Mouse (Mus musculus): ENCODE data around the gene Ssh3.

Gene Ssh3

DNA sequence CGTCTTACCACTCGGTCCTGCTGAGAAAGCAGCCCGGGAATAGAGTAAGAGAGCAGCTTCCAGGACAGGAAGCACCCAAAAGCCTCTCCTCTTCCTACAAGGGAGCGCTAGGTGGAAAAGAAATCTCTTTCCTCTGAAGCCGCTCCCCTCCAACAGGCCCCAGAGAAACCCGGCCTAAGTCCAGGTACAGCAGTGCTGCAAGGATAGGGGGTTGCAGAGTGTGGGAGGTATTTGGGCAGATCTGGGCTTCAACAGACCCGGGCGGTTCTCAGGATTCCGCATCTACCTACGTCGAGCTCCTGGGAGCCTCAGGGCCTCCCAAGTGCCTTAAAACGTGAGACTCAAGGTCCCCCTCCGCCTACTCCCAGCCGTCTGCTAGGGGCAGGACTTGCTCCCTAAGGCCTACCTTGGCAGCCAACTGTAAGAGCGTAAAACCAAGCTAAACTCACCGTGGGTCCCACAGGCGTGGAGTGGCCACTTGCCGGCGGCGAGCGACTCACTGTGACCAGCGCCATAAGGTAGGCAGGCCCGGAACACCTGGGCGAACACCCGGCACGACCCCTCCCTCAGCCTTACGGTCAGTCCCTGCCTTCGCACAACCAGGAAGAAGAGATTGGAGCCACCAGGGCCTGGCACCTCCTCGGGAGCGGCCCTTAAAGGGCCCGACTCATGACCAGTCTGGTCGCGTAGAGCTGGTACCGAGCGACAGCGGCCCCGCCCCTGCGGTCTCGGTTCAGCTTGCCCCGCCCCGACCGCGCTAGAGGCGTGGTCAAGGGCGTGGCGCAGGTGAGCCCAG lies at the start of gene Ssh3:
TSS of gene Ssh3 (minus strand) at position 615 of the 796 bp plus-strand sequence.
- peak; percentile 33 for DNase-seq (ENCODE audit: low spot score)

DNA sequence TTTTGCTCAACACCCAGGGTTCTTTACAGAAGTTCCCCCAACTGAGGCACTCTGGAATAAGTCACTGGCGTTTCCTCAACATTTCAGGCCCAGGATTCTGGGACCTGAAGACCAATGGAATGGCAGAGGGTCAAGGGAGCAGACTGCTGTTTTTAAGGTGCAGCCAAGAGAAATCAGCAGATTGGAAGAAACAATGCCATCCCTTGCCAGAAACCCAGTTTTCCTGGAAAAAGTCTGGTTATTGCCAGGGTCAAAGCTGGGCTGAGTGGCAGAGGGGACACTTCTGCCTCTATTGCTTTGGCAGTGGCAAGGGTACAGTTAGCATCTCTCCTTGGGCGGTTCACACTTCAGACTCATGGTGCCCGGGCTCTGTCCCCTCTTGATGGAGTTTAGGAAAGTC lies 48.2 kb upstream of the Ssh3 start:
- DNase-seq (ENCODE audit: low spot score): no peak

DNA sequence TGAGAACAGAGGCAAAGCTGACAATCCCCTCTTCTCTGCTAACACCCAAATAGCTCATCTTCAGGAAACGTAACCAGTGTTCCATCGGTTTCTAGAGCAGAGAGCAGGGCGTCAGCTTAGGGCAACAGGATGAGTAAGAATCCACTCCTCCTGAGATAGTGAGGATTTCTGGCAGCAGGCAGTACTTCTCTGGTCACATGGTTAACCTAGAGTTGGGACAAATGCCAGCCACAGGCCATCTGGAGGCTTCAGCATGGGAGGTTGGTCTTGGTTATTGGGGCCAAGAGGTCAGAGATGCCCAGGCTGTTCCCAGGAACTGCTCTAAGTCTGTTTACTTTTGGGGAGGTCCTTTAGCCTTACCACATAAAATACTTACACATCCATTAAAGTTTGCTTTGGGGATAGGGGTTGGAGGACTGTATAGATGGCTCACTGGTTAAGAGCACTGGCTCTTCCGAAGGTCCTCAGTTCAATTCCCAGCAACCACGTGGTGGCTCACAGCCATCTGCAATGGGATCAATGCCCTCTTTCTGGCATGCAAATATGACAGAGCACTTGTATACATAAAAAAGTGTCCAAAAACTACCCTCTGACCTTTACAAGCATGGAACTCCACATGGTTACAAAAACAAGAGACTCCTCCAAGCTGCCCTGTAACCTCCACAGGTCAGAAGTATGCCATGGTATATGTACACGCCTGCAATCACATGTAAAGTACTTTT lies 46.4 kb upstream of the Ssh3 start:
- DNase-seq (ENCODE audit: low spot score): no peak

DNA sequence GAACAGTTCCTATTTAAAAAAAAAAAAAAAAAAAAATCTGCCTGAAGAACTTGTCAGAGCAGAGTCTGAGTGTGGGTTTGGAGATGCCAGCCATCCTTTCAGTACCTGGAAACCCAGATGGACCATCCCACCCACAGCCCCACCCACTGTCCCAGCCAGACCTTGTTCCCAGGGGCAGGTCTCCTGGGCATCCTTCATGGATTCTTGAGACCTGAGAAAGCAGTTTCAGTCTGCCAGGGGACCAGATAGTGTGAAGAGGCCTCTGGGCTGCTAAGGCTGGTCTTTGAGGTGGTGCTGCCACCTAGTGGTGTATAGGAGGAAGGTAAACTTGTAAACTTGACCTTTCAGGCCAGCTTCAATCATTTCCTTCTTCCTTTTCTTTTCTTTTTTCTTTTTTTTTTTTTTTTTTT lies 40.8 kb upstream of the Ssh3 start:
- no peak for DNase-seq (ENCODE audit: low spot score)

DNA sequence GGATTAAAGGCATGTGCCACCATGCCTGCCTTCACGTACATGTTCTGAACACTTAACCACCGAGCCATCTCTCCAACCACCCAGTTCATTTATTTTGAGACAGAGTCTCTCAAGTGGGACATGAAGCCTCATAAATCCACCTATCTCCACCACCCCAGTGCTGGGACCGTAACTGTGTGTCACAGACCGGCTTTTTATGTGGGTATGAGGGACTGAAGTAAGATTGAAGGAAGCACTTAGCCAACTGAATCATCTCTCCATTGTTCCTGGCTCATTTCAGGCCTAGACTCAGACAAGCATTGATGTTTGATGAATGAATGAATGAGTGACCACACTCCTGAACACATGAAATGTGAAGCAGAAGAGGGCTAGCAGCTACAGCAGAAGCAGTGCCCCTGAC lies 40.3 kb upstream of the Ssh3 start:
- DNase-seq (ENCODE audit: low spot score): no peak

DNA sequence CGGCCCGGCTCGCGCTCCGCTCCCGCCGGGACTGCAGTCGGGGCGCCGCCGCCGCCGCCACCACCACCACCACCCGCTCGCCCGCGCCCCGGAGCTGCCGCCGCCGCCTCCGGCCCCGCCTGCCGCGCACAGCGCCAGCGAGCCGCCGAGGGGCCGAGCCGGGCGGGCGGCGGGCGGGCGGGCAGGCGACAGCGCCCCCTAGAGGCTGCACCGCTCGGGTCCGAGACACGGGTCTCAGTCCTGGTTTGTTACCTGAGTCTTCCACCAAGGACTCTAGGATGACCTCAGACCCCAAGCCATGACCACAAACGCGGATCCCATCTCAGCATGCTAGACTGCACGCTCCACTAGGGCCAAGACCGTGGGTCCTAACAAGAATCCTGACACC lies 37.2 kb upstream of the Ssh3 start, which contains the start of gene Grk2:
TSS of gene Grk2 (minus strand) at position 33 of the 388 bp plus-strand sequence.
- DNase-seq (ENCODE audit: low spot score): peak; percentile 62

DNA sequence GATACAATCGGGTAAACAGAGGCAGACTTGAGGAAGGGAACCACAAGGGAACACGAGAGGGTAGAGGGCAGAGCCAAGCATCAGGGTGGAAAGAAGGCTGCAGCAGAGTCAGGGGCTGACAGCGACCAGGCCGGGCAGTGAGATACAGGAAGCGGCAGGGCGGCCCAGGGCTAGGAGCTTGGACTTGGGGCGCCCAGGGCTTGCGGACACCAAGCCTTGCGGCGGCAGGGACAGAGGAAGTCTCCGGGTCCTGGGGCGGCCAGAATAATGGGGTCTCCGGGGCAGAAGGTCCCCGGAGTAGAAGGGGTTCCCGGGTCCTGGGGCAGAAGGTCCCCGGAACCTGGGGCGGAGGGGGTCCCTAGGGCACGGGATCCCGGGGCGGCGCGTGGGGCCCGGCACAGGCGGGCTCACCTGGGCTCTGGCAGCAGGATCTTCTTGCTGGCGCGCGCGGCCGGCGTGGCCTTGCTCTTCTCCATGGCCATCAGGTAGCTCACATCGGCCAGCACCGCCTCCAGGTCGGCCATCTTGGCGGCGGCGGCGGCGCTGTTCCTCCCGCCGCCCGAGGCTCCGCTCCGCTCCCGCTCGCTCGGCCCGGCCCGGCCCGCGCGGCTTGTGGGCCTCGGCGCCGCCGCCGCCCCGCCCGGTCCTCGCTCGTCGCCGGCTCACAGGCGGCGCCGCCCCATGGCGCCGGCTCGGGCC lies 36.7 kb upstream of the Ssh3 start:
- DNase-seq (ENCODE audit: low spot score): peak; percentile 44

DNA sequence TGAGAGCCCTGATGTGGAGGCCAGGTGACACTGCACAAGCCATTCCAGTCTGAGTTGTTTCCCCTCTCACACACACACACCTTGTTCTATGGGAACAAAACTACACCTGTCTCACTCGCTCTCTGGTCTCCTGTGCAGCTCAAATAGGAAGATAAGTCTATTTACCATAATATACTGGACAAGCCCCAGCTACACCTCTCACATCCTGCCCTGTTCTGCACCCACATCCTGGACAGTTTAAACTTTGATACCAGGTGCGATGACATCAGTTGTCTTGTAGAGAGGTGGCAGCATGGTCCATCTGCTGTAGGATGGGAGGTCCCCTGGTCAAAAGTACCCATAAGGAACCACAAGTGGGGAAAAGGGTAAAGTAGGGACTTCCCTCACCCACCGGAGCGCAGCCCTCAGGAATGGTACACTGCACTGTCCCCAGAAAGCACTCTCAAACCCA lies 35.9 kb upstream of the Ssh3 start:
- DNase-seq (ENCODE audit: low spot score): no peak

DNA sequence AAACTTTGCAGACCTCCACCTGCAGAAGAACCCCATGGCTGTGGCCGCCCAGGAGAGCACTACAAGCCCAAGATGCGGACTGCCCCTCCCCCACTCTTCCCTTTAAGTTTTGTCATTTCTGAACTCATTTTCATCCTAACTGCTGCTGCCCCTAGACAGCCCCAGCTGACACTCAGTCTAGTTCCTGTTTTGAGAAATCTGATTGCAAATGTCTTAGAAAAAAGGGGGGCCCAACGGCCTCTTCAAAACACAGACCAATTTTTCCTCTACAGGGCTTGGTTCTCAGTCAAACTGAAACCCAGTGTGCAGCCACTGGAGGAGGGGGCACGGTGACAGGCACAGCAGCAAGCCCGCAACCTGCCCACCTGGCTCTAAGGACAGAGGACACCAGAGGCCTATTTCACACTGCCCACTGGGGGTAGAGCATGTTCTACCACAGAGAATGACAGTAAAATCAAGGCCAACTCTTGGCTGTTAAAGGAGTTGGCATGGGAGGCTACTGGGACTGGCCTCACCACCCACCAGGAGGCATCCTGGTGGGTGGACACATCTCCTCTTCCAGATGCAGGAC lies 35.4 kb upstream of the Ssh3 start:
- DNase-seq (ENCODE audit: low spot score): no peak

DNA sequence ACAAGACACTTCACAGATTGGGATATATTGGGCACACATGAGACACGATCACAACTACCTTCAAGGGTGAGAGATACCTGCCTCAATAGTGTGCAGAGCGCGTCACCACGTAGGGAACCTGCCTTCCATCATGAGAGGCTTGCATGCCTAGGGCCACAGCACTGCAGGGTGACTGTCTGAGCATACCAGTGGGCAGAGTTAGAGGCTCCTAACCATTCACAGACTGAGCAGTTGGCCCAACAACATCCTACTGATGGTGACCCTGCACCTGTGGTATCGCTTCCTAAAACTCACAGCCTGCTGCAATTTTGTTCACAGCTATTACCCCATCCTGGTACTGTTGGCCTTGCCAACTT lies 34.6 kb upstream of the Ssh3 start:
- DNase-seq (ENCODE audit: low spot score): no peak

DNA sequence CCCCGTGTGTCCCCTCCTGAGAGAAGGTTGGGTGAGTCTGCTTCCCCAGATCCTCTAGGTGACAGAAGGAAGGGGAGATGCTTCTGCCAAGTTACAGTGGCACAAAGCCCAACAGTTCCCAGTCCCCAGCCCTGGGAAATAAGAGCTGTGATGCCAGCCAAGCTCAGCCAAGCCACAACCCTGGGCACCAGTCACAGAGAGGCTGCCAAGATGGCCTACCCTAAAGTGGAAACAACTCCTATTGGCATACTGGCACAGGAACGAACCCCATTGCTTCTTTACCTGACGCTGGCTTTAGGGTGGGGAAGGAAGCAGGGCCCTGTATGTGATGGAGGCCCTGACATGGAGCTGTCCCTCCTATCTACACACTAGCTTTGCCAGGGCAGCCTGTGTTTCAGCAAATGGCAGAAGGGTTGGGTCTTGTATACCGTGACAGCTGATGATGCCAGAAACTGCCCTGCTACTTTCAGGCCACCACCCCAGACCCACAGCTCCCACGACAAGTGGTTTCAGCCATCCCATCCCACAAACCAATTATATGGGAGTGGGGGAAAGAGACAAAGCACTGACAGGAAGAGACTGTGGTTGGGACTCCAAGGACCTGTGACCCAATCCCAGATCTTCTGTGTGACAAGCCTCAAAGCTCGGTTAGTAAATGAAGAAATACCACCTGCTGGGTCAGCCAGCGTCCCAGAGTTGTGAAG lies 34.1 kb upstream of the Ssh3 start:
- DNase-seq (ENCODE audit: low spot score): no peak

DNA sequence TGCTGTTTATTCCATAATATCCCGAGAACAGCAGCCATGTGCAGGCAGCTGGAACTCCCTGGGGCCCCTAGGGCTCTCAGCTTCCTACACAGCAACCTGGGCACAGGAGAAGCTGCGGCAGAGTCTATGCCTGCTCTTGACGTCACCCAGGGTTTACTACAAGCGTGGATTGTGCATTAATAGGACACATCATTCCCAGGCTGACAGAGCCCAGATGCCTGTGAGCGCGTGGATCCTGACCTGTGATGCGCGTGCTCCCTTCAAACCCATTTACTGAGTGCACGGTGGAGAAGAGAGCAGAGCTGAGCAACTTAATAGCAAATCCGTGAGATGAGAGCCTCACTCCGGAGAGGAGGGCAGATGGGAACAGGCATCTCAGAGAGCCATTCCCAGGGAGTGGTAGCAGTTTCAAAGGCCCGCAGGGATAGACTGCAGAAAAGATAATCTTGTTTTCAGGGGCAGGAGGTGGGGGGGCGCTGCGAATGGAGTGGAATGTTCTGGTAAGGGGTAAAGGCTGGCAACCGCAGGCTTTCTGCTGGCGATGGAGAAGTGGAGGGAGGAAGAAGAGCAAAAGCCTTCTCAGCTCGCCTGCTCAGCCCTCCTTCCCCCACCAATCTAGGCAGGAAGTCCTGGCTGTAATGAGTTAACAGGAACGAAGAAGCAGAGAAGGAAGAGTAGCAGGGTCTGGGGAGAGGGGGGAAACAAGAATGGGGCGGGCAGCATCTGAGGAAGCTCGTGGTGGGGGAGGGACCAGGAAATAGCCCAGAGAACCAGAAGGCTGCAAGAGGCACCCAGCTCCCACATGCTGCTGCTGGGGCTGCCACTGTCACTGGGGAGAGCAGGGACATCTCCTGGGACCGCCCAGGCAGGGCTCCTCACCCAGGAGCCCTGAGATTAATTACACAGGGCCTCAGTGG lies 33.0 kb upstream of the Ssh3 start:
- DNase-seq (ENCODE audit: low spot score): no peak

DNA sequence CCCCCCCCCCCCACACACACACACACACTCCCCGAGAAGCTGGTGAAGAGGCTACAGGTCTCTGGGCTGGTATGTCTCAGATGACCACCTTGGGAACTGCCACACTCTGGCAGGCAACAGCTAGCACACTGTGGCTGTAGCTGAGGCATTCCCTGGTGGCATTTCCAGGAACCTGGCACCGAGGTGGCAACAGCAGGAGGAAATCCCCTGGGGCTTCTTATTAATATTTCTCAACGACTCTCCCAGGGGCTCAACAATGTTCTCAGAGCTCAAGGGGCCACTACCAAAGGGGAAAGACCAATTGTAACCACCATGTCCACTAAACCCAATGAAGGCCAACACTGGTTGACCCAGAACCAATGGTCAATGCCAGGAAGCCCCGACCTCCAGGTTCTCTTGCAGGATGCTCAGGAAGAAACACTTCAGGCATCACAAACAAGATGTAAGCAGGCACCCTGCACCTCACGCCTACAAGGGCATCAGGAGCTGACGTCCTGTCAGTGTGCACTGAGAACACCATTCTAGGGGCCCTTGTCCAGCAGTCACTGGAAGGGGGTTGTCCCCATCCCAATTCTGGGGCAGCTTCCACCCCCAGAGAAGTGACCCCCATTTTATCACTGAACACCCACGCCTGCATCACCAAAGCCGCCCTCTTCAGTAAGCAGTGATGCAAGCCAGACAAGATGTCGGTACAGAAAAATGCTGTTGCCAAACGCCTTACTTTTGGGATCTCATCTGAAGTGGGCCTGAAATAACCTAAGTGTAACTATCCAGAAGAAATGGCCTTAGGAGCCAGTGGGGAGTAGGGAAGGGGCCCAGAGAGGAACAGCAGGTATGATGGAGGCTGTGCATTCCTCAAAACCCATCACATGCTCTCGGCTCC lies 32.1 kb upstream of the Ssh3 start:
- DNase-seq (ENCODE audit: low spot score): no peak

DNA sequence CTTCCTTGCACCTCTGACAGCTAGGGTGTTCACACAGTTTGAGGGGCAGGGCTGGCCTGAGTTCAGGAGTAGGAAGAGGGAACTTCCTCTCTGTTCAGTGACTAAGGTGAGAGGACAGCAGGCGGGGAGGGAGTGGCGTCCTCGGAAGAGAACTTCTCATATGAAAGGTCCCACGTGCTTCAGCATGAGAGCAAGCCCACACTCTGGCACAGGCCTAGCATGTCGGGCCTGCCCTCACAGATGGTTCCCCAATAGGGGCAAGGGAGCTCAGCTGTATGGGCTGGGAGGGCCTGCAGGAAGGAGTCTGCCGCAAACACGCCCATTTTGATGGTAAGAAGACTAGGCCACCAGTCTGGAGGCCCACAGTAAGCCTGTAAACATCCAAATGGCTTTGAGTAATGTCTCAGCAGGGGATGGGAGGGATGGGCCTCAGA lies 31.3 kb upstream of the Ssh3 start:
- no peak for DNase-seq (ENCODE audit: low spot score)

DNA sequence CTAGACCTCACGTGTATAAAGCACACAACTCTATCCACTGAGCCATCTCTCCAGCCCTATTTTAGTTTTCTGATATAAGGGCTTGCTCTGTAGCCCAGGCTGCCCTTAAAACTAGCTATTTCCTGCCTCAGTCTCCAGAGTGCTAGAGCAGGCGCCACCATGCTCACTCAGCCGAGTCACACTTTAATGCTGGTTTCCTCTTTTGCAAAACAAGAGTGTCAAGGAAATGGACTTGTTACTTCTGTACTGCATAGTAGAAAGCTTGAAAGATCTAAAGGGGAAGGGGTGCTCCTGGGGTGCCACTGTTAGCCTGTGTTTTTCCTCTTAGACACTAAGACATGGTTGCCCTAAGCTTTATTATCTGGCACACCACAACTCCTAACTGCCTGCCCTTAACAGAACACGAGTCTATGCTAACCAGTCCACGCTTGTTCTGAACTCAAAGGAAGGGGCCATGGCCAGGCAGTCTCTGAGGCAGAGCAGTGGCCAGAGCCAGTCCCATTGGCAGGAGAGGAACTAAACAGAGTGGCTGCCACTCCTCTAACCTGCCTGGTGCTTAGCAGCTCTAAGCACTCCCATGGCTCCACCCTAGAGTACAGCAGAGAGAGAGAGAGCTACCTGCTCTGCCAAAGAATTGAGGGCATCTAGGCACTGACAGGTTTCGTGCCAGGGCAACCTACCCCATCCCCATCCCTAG lies 30.7 kb upstream of the Ssh3 start:
- no peak for DNase-seq (ENCODE audit: low spot score)

DNA sequence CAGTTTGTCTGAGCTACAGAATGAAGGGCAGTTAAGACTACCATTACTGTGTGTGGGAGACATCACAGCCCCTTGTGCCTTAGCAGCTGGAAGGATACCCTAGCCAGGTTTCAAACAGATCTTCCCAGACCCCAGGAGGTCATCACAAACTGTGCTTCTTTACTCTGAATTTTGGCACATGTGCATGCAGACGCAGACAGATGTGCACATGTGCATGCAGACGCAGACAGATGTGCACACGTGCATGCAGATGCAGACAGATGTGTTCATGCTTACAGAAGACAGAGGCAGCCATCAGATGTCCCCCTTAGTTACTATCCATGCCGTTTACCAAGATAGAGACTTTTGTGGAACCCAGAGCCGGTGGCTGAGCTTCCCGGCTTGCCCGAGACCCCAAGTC lies 30.1 kb upstream of the Ssh3 start:
- DNase-seq (ENCODE audit: low spot score): no peak

DNA sequence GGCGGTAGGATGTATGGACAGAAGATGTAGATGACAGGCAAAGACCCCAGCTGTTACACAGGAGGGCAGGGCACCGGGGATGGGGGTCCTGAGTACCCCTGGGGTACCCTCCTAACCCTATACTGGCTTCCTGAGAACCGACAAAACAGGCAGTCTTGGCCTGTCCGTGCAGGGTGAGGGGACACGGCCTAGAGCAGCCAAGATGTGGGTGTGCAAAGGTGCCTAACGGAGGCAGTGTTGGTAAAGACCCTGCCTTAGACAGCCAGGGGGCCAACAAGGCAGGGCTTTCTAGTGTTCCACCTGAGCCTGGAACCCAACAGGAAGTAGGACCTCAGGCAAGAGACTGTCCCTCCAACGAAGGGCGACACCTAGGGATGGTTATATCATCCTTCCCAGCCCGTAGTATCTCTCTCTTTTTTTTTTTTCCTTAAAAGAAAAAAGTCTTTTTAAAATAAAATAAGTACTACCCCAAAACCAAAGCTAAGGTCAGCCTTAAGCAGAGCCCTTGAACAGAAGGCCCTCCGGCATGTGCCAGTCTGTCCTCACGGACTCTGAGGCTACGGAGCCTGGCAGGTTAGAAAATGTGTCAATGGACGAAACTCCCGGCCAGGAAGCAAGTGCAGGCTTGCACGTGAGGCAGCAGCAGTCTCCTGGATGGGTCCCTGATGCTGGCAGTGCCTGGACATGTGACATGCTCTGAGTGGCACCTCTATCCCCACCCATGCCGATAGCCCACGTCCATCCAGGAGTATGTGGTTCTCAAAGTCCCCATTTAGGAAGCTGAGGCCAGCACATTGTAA lies 29.5 kb upstream of the Ssh3 start:
- no peak for DNase-seq (ENCODE audit: low spot score)

DNA sequence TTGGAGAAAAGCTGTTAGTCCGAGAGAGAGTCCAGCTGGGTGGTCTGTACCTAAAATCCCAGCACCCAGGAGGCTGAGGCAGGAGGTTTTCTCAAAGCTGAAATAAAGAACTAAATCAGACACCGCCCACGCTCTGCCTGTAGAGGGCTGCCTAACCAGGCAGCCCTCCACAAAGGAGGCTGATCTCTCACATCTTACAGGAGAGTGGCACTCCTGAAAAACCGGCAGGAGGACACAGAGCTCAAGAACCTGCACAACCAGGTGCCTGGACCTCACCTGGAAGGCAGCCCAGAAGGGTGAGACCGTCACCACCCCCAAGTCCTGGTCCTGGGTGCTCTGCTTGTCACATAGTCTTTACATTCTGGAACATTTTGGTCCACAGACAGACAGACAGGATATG lies 28.9 kb upstream of the Ssh3 start:
- DNase-seq (ENCODE audit: low spot score): no peak

All from ovary, postnatal 10 days (tissue).